Mouse (Mus musculus): ENCODE results near the gene Kcnh2.
"Not testable (repeated sequence)": the region's sequence is repeated elsewhere in the genome, so short reads cannot be mapped to it uniquely, and the experiment has no call there.

Kcnh2 gene

DNA sequence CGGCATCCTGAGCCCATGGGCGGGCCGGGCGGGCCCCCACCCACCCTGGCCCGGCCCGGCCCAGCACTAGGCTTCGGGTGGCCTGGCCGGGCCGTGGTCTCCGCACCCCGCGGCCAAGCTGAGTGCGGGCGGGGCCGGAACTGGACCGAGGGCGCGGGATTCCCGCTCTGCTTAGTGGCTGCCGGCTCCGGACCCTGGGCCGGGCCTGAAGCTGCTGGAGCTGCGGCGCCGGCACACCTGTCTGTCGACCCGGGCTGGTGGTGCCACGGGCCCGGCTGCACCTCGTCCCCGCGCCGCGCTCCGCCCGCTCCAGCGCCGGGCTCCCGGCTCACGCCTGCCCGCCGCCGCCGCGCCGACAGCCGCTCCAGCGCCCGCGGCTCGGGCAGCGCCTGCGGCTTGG lies at the start of gene Kcnh2:
Gene Kcnh2 (minus strand): TSS at position 327 of the 400 bp plus-strand sequence.
- DNase-seq (ENCODE audit: low read depth) = no peak

GRCm38 (mm10) chr5:24400362-24400761 lies 49.0 kb upstream of the Kcnh2 start:
- no peak for DNase-seq (ENCODE audit: low read depth)

- DNase-seq (ENCODE audit: low read depth) = no peak
These were observed 48.3 kb upstream of the Kcnh2 start for GRCm38 (mm10) chr5:24399686-24400085.

DNA sequence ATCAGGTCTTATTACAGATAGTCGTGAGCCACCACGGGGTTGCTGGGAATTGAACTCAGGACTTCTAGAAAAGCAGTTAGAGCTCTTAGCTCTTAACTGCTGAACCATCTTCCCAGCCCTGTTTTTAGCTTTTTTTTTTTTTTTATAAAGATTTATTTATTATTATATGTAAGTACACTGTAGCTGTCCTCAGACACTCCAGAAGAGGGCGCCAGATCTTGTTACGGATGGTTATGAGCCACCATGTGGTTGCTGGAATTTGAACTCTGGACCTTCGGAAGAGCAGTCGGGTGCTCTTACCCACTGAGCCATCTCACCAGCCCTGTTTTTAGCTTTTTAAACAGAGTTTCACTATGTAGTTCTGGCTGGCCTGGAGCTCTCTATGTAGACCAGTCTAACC lies 44.9 kb upstream of the Kcnh2 start:
- DNase-seq (ENCODE audit: low read depth) = not testable (repeated sequence)

DNA sequence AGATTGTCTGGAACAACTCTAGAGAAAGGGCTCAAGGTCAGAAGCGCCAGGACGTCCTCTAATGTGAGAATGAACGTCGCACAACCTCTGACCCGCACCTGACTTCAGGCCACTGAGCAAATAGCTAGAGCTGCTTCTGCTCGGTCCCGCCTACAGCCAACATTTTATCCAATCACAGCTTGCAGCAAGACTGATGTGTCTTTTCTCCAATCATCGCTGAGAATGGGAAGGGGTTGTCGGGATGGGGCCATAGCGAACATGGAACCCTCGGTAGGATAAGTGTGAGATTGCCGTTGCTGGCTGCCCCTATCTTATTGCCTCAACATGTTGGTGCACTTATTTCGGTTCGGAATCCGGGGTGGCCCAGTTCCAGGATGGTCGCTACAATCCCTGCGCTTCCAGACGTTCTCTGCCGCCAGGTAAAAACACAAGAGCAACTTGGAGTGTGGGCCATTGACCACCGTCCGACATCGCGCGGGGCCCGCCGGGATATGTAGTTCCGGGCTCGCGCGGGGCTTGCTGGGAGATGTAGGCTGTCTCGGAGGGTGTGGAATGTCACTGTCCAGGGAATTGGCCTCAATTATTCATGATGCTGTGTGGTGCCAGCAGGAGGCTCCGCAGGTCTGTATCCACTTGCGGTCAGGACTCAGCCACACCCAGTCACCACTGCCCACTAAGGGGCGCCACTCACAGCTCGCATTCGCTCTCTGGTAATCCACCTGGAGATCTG lies 42.9 kb upstream of the Kcnh2 start:
- peak; percentile 95 for DNase-seq (ENCODE audit: low read depth)

GRCm38 (mm10) chr5:24393392-24393997 lies 42.1 kb upstream of the Kcnh2 start, which contains the start of gene Abcb8:
Gene Abcb8 (plus strand): TSS chr5:24393663.
- peak; percentile 85 for DNase-seq (ENCODE audit: low read depth)

DNA sequence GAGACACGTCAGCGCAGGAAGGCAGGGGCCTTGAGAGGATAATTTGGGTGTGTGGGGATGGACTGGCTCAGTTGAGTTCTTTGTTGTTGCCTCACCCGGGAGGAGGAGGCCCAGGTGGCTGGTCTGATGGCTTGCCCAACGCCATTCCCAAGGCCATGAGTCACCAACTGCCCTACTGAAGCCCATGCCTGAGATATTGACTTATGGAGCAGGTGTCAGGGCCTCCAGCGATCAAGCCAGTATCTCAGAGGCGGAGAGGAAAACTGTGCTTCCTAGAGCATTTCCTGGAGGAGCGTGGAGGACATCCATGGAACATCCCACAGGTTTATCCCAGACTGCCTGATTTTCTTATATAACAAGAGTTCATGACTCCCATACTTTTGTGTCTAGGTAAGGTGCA lies 41.3 kb upstream of the Kcnh2 start:
- no peak for DNase-seq (ENCODE audit: low read depth)

DNA sequence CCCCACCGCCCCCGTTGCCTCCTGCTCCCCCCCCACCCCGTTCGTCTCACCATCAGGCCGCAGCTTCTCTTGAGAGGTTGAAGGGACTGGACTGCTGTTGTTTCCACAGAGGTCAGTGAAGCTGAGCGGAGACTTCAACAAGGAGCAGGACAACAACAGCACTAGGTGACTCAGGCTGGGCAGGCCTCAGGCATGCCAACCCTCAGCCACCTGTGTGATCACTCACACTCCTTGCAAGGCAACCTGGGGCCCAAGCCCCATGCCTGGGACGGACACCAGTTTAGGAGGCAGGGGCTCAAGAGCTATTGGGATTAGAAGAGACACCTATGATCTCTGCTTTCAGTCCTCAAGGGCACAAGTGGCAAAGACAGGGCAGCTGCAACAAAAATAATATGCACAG lies 40.5 kb upstream of the Kcnh2 start, which contains the start of gene Atg9b:
Gene Atg9b (minus strand): TSS at position 280 of the 400 bp plus-strand sequence.
- DNase-seq (ENCODE audit: low read depth) = no peak

- DNase-seq (ENCODE audit: low read depth) = no peak
These were observed 38.2 kb upstream of the Kcnh2 start for GRCm38 (mm10) chr5:24389658-24390020.

DNA sequence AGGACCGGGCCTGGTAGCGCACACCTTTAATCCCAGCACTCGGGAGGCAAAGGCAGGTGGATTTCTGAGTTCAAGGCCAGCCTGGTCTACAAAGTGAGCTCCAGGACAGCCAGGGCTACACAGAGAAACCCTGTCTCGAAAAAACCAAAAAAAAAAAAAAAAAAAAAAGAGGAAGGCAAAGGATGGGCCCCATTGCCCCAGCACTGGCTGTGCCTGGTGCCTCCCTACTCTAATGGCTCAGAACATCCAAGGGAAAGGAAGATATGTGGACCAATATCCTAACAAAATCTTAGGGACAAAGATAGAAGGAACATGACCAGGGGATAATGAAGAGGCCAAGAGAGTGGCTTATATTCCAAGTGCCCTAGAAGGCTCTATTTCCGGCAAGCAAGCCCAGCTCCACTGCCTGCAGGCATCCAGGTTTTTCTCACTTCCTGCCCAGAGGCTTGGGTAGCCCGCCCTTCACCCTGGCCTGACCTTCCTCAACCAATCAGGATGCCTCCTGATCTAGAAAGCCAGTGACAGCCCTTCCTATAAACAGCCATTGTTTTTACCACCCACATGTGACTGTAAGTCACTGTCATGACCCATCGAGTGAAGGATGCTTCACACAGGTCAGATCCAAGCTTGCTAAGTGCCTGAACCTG lies 37.7 kb upstream of the Kcnh2 start:
- no peak for DNase-seq (ENCODE audit: low read depth)

GRCm38 (mm10) chr5:24388246-24388915 lies 37.0 kb upstream of the Kcnh2 start:
- DNase-seq (ENCODE audit: low read depth) = no peak

- no peak for DNase-seq (ENCODE audit: low read depth)
These were observed 36.1 kb upstream of the Kcnh2 start for GRCm38 (mm10) chr5:24387264-24388241.

GRCm38 (mm10) chr5:24385887-24386550 lies 34.6 kb upstream of the Kcnh2 start:
- DNase-seq (ENCODE audit: low read depth) = no peak

- no peak for DNase-seq (ENCODE audit: low read depth)
These were observed 34.0 kb upstream of the Kcnh2 start for GRCm38 (mm10) chr5:24385374-24385773.

DNA sequence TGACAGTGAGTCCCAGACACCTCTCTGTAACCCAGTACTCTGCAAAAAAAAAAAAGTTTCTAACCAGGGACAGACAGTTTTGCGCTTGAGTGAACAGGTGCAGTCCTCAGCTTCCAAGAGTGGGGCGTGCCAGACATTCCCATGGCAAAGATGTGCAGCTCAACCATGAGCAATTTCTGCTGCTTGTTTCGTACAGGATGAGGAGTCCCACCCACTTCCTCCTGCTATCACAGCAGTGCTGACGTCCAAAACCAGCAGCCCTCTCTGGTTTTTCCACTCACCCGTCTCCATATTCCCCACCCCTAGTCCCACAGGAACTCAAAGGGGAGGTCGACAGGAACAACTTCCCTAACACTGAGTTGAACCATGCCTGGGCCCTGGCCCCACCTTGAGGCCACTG lies 33.0 kb upstream of the Kcnh2 start:
- DNase-seq (ENCODE audit: low read depth) = no peak

DNA sequence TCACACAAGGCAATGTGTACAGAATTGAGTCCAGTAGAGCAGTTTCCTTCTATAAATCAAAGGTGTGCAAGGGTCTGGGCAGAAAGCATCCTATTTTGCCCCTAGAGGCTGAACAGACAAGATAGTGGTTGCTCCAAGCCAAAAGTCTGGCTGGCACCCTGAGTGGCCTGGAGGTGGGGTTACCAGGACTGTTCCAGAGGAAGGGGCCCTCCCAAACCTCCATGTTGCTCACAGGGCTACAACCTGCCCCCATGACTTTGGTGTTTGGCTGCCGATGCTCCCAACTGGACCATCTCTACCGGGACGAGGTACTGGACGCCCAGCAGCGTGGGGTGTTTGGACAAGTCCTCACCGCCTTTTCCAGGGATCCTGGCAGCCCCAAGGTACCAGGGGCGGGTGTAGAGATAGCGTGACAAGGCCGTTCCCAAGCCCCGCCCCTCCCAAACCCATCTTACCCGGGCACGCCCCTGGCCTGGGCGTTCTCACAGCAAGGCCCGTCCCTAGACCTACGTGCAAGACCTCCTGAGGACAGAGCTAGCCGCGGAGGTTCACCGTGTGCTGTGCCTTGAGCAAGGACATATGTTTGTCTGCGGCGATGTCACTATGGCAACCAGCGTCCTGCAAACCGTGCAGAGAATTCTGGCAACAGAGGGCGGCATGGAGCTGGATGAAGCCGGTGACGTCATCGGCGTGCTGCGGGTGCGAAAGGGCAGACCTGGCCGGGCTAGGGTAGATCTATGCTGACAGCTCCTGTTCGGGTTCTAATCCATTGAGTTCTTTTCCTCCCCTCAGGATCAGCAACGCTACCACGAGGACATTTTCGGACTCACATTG lies 31.8 kb upstream of the Kcnh2 start:
- DNase-seq (ENCODE audit: low read depth) = peak; percentile 90

GRCm38 (mm10) chr5:24381988-24382387 lies 30.6 kb upstream of the Kcnh2 start:
- DNase-seq (ENCODE audit: low read depth) = no peak

GRCm38 (mm10) chr5:24381486-24381885 lies 30.1 kb upstream of the Kcnh2 start:
- DNase-seq (ENCODE audit: low read depth) = no peak

GRCm38 (mm10) chr5:24380499-24380898 lies 29.1 kb upstream of the Kcnh2 start:
- no peak for DNase-seq (ENCODE audit: low read depth)

- DNase-seq (ENCODE audit: low read depth) = no peak
These were observed 28.1 kb upstream of the Kcnh2 start for GRCm38 (mm10) chr5:24379501-24379900.
